Mouse (Mus musculus) forebrain, postnatal 0 days (tissue): ENCODE results near the gene Gria1. TPM values are rescaled to one million over a fixed set of nuclear protein-coding genes. Genes with fewer than 3 reads are reported as not detected.

Experiments used
- ATAC-seq: fragments of 200-750 bp; cut with Nextera tagmentation; 2 replicates; pipeline ENCODE4 v1.8.0; 2017; ENCODE audit warnings: mild to moderate bottlenecking, moderate library complexity
- DNase-seq: peaks from one replicate; pipeline ENCODE4 v3.0.0-alpha.2; 2015
- H3K27ac ChIP-seq: fragments of 300-500 bp; sonication (generic); 2 replicates; pipeline ENCODE4 v1.5.1; 2014; ENCODE audit warnings: low read depth, mild to moderate bottlenecking, antibody characterized with exemption, low read length, moderate library complexity, mixed read lengths
- H3K27me3 ChIP-seq: fragments of 300-500 bp; sonication (generic); 2 replicates; pipeline ENCODE4 v1.6.1; 2014; ENCODE audit warnings: mild to moderate bottlenecking, low read length, mixed read lengths; ENCODE audit not compliant: insufficient read depth
- H3K36me3 ChIP-seq: fragments of 300-500 bp; sonication (generic); 2 replicates; pipeline ENCODE4 v1.6.1; 2014; ENCODE audit warnings: mild to moderate bottlenecking, moderate library complexity; ENCODE audit not compliant: insufficient read depth
- H3K4me1 ChIP-seq: fragments of 300-500 bp; sonication (generic); 2 replicates; pipeline ENCODE4 v1.6.1; 2014; ENCODE audit warnings: antibody characterized with exemption; ENCODE audit not compliant: insufficient read depth
- H3K4me2 ChIP-seq: fragments of 300-500 bp; sonication (generic); 2 replicates; pipeline ENCODE4 v1.6.1; 2014; ENCODE audit warnings: low read depth, mild to moderate bottlenecking, moderate library complexity
- H3K4me3 ChIP-seq: fragments of 300-500 bp; sonication (generic); 2 replicates; pipeline ENCODE4 v1.5.1; 2014; ENCODE audit warnings: low read depth, low read length, mixed read lengths
- H3K9ac ChIP-seq: fragments of 300-500 bp; sonication (generic); 2 replicates; pipeline ENCODE4 v1.6.1; 2014; ENCODE audit warnings: mild to moderate bottlenecking
- H3K9me3 ChIP-seq: fragments of 300-500 bp; sonication (generic); 2 replicates; pipeline ENCODE4 v1.6.1; 2016; ENCODE audit warnings: low read length
- CTCF ChIP-seq: sonication (generic); IDR thresholded peaks from 2 replicates; pipeline ENCODE4 v1.5.1; 2016; ENCODE audit warnings: antibody characterized with exemption, control low read depth, low read depth
- WGBS: fragments of 180-500 bp; shearing (Covaris S2); extraction: QIAGEN DNeasy Blood & Tissue Kit; methylation state at CpG from one replicate; pipeline ENCODE4 v1.1.7; 2014; 5-methylcytosine and 5-hydroxymethylcytosine counted together
- polyA plus RNA-seq: library from polyadenylated mRNA; unstranded; fragments of >200 nt; fragmentation: Nextera tagmentation; extraction: Ambion mirVana; gene quantifications from 2 replicates; pipeline ENCODE4 v1.2.1, GENCODE M21; 2015
- total RNA-seq: library from RNA; depleted of rRNA; stranded (reverse); fragments of >200 nt; gene quantifications from 2 replicates; pipeline ENCODE4 v1.2.3, GENCODE M21; 2014

The Gria1 gene
- total and polyA plus RNA-seq, 2 experiments from 2014 or later: 92.7 to 121 TPM

GRCm38 (mm10) chr11:57194746-57195145 is 183.6 kb downstream of the Gria1 start:
- Histone ChIP-seq H3K27ac (no peak overlapping the region), H3K4me1 (no peaks in the 10 kb centered on the region), H3K27me3 (no peaks in the 10 kb centered on the region), H3K36me3 (peaks cover 6% of the 10 kb centered on the region; the same call in 1 of the 2 replicates), H3K9me3 (no peaks in the 10 kb centered on the region), H3K4me3 (no peak overlapping the region), H3K9ac (no peak overlapping the region), H3K4me2 (no peak overlapping the region)
- TF ChIP-seq CTCF: no peak
- DNase-seq (no peak), ATAC-seq (no peak)
- 77% methylated on average over 5 of the region's 5 CpGs for WGBS

DNA sequence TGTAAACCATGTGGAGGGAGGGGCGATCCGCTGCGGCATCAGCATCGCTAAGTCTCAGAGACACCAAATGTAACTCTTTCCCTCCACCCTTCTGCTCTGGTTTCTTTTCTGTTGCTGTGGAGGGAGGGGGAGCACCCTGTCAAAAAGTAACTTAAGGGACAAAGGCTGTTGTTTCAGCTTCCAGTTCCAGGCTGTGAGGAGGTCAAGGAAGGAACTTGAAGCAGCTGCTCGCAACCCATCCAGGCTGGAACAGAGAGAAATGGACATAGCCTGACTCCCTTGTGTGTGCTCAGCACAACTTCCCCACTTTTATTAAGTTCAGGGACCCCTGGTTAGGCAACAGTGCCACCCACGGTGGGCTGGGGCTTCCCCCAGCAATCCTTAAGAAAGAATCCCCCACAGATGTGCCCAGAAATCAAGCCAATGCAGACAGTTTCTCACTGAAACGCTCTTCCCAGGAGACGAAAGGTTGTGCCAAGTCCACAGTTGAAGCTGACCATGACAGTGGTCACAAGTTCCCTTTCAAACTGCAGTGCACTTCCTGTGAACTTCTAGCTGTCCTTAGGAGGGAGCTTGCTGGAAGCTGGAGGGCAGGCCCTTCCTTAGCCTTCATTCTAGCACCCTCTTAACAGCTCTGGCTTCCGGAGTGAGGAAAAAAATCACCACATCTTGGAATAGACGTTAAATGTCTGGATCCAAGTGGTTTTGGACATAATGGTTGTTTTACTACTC is 190.2 kb downstream of the Gria1 start:
- no peak overlapping the region for H3K4me2 ChIP-seq
- no peaks in the 10 kb centered on the region for H3K9me3 ChIP-seq
- no peaks in the 10 kb centered on the region for H3K36me3 ChIP-seq
- H3K4me1 ChIP-seq: no peaks in the 10 kb centered on the region
- WGBS: 75% methylated on average over 10 of the region's 10 CpGs
- no peaks in the 10 kb centered on the region for H3K27me3 ChIP-seq
- no peak overlapping the region for H3K4me3 ChIP-seq
- no peak overlapping the region for H3K9ac ChIP-seq
- no peak overlapping the region for H3K27ac ChIP-seq
- DNase-seq (no peak), ATAC-seq (no peak)
- TF ChIP-seq CTCF: no peak

DNA sequence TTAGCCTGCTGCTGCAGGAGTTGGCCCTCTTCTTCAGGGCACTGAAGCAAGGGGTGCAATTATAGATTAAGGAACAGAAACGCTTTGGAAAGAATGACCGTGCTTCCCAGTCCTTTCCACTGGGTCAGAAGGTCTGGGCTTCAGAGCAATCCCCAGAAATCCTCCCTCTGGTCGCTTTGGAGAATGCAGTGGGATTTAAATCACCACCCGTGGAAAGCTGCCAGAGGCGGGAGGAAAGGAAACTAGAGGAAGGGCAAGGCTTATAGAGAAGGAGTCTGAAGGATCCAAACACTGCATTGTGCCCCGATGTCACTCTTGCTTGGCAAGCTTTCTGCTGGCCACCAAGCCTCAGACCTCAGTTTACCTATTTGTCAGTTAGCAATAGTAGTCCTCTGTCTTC is 193.2 kb downstream of the Gria1 start:
- ATAC-seq (no peak), DNase-seq (peak; percentile 25)
- no peak overlapping the region for H3K4me3 ChIP-seq
- no peak overlapping the region for H3K4me2 ChIP-seq
- 36% methylated on average over 6 of the region's 6 CpGs for WGBS
- no peaks in the 10 kb centered on the region for H3K4me1 ChIP-seq
- TF ChIP-seq CTCF: 0 out of 2 replicates have a peak, but pooled peaks have one; percentile 6
- no peaks in the 10 kb centered on the region for H3K36me3 ChIP-seq
- no peaks in the 10 kb centered on the region for H3K9me3 ChIP-seq
- H3K9ac ChIP-seq: no peak overlapping the region
- no peaks in the 10 kb centered on the region for H3K27me3 ChIP-seq
- H3K27ac ChIP-seq: no peak overlapping the region

DNA sequence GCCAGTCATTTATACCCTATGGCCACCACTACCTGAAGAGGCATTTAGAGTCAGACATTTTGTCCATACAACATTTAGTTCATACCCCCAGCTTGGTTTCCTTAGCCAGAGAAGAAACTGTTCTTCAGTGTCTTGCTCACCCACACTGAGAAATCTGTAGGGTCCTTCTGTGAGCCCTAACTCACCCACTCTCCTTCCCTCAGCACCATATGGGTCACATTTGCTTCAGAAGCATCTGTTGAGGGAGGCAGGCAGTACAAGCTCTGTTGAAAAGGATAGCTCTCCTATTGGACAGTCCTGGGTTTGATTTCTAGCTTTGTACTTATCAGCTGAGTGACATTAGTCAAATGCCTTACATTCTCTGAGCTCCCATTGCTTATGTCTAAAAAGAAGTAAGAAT is 196.1 kb downstream of the Gria1 start:
- TF ChIP-seq CTCF: no peak
- H3K4me1 ChIP-seq: no peaks in the 10 kb centered on the region
- no peaks in the 10 kb centered on the region for H3K36me3 ChIP-seq
- no peak overlapping the region for H3K27ac ChIP-seq
- H3K27me3 ChIP-seq: no peaks in the 10 kb centered on the region
- ATAC-seq: no peak
- H3K9ac ChIP-seq: no peak overlapping the region
- H3K4me2 ChIP-seq: no peak overlapping the region
- H3K4me3 ChIP-seq: no peak overlapping the region
- H3K9me3 ChIP-seq: no peaks in the 10 kb centered on the region
- DNase-seq: no peak

GRCm38 (mm10) chr11:57214079-57214478 is 202.9 kb downstream of the Gria1 start:
- Histone ChIP-seq H3K4me3 (no peak overlapping the region), H3K9ac (no peak overlapping the region), H3K4me1 (no peaks in the 10 kb centered on the region), H3K9me3 (no peaks in the 10 kb centered on the region), H3K4me2 (no peak overlapping the region), H3K27me3 (no peaks in the 10 kb centered on the region), H3K27ac (no peak overlapping the region), H3K36me3 (no peaks in the 10 kb centered on the region)
- ATAC-seq (peak; percentile 27; the same call in 1 of the 2 replicates), DNase-seq (no peak)
- no peak for TF ChIP-seq CTCF
- WGBS: 69% methylated on average over 7 of the region's 7 CpGs

DNA sequence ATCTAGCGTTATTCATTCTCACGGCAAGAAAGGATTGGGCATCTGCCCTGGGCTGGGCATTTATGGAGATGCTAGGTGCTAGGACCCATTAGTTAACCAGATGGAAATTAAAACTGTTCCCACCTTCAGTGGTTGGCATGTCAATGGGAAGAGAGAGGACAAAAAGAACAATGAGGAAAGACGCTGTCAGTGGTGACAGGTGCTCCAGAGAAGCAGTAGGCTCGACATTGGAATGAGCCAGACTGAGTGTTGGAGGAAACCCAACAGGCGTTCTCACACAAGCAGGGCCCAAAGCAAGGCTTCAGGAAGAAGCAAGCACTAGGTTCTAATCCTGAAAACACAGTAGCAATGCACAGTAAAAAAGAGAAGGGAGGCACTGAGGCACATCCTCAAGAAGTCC is 203.4 kb downstream of the Gria1 start:
- no peaks in the 10 kb centered on the region for H3K9me3 ChIP-seq
- H3K36me3 ChIP-seq: no peaks in the 10 kb centered on the region
- H3K4me3 ChIP-seq: no peak overlapping the region
- no peak for ATAC-seq
- no peak for DNase-seq
- no peak overlapping the region for H3K9ac ChIP-seq
- no peak overlapping the region for H3K4me2 ChIP-seq
- H3K27ac ChIP-seq: no peak overlapping the region
- WGBS: 58% methylated on average over 5 of the region's 5 CpGs
- H3K4me1 ChIP-seq: no peaks in the 10 kb centered on the region
- H3K27me3 ChIP-seq: no peaks in the 10 kb centered on the region
- TF ChIP-seq CTCF: no peak

DNA sequence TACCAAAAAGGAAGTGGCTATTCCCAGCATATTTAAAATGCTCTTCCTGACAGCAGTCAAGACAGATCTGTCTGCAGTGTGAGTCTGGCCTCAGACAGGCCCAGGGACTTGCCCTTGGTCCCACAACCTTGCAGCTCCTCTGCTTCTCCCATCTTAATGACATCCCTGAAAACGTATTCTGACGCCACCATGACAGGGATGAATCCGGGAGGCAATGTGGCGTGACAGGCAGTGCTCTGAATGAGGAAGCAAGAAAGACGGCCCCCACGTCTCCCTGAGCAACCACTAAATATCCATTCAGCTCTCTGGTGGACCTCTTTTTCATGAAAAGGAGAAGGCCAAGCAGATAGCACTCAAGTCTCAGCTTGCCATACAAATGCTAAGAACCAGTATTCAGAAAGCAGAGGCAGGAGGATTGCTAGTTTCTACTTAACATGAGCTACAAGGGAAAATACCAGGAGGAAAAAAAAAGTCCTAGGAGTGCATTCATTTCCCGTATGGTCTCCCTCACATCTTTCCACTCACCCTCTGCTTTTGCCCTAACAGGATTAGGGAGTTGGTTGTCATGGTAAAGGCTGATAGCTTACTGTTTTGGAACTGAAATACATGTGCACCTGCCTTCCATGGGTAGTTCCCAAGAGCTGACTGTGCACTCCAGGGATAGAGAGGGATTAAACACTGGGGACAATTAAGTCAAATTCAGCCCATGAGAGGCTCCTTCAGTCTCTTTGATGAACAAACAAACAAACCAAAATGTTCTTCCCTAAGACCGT is 211.8 kb downstream of the Gria1 start:
- WGBS: 38% methylated on average over 8 of the region's 8 CpGs
- no peaks in the 10 kb centered on the region for H3K4me1 ChIP-seq
- no peaks in the 10 kb centered on the region for H3K27me3 ChIP-seq
- H3K9me3 ChIP-seq: no peaks in the 10 kb centered on the region
- TF ChIP-seq CTCF: no peak
- ATAC-seq: no peak
- DNase-seq: no peak
- H3K36me3 ChIP-seq: peaks cover 26% of the 10 kb centered on the region
- no peak overlapping the region for H3K4me2 ChIP-seq
- H3K4me3 ChIP-seq: no peak overlapping the region
- no peak overlapping the region for H3K9ac ChIP-seq
- no peak overlapping the region for H3K27ac ChIP-seq
